Mouse (Mus musculus) left cerebral cortex, adult 9 months (tissue): ENCODE measurements around the gene Rfesd.
A peak's percentile ranks its signal among the peaks of the same experiment; 100 is the strongest.

Experiments
- DNase-seq, 2 experiments: peaks; one replicate each; pipeline ENCODE4 v3.0.0; 2022; ENCODE audit warnings: low spot score in 2 of 2

Gene Rfesd

DNA sequence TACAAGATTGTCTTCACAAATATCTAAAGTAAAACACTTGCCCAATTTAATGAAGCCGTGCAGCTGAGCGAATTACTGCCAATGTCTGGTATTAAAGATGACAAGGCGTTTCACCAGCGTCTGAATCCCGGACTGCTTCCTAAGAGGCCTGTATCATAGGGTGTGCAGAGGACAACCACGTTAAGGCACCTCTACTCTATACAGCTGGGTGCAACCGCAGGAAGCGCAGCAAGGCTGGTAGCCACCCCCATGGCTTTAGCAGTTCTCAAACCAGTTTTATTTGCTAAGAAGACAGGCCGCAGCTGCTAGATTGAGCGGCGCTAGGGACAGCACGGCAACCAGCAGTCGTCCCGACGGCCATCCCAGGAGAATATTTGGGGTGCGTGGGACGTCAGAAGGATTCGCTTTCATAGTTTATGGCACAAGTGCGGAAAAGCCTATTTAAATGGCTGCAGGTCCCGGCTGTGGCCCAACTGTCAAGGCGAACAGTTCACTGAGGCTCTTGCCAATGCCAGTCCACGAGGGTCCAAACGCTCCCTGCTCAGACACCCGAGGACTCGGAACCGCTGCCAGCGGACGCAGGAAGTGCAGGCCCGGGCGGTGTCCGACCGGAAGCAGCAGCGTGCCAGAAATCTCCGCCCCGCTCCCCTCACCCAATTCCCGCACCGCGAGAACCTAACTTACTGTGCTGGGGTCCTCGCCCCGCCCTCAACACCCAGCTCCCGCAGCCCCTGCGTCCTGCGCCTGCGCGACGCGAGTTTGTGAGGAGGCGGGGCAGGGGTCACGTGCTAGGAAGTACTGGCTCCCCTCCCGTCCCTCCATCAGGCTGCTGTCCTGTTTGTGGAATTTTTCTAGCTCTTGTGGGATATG is at the start of gene Rfesd:
Rfesd (minus strand) TSS at position 746 of the 870 bp plus-strand sequence.
- DNase-seq = peak; percentile 93 to 96

DNA sequence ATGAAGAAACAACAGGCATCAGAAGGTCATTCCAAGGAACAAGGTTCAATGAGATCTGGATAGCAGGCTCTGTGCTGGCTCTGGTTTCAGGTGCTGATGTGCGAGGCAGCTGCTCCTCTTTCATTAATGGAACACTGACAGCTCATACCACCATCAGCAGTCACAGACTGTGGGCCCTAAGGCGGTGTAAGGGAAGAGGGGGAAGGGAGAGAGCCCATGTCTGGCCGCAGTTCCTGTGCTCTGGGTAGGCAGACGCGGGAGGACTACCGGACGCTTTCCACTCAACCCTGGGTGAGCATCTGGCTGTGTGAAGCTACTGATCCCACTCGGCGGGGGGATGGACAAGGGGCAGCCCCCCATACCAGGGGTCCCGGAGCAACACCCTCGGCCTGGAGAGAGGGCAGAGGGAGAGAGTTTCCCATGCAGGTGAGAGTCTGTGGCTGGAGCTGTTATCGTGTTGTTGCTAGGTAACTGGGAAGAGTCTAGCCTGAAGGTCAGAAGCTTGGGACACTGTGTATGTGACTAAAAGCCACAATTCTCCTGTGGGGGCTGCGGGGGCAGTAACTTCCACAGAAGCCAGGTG is 45.9 kb upstream of the Rfesd start:
- DNase-seq = no peak

DNA sequence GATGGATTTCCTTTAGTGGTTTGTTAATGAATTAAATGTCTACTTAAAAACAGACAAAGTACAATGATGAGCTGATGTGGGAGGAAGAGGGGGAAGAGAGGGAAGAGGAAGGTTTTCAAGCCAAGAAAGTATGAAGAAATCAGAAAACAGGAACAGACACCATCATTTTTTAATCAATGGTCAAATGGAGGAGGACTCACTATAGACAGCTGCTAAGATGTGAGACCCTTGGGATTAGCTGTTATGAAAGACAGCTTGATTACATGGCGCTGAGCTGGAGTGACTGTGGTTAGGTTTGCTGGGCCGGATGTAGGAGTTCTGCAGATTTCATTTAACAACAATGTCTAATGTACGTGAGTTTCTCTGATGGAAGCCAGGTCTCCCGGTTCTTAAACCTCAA is 45.0 kb upstream of the Rfesd start:
- no peak for DNase-seq

DNA sequence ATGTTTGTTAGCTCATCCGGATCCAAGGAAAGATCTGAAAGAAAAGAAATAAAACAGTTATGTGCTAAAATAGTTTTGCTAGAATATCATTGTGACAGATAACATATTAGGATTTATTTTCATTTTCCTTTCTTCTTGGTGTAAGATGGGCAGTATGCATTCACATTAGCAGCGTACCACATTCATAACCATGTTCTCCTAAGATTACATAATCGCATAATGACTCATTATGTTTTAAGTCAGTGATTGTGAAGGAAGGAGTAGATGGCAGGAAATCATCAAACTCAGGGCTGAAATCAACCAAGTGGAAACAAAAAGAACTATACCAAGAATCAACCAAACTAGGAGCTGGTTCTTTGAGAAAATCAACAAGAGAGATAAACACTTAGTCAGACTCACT is 44.0 kb upstream of the Rfesd start:
- DNase-seq = no peak

DNA sequence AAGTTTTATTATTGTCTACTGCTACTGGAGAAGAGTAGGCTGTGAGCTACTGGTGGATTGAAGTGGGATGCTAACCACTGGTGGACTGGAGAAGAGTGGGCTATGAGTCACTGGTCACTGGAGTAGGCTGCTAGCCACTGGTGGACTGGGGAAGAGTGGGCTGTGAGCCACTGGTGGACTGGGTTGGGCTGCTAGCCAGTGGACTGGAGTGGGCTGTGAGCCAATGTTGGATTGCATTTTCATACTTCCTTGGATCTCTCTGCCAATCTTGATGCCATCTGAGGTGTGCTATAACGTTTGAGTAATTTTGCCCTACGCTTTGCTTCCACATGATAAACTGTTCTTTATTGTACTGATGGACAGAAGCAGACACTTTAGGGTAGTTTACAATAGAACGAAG is 43.6 kb upstream of the Rfesd start:
- no peak for DNase-seq

DNA sequence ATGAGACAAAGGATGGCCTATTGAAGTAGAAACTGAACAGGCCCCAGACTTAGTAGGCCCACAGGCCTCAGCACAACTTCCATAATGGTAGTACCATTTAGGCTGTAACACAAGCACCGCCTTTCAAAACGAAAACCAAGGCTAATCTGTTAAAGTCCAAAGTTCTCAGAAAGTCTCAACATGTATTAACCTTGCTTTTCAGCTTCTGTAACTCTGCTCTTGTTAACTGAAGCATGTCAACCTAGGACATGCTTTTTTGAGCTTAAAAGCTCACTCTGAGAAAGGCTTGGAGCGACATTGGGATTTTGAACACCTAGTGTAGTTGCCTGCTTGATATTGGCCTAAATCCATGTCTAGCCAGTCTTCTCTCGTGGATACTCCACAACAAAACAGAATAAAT is 41.1 kb upstream of the Rfesd start:
- no peak for DNase-seq

DNA sequence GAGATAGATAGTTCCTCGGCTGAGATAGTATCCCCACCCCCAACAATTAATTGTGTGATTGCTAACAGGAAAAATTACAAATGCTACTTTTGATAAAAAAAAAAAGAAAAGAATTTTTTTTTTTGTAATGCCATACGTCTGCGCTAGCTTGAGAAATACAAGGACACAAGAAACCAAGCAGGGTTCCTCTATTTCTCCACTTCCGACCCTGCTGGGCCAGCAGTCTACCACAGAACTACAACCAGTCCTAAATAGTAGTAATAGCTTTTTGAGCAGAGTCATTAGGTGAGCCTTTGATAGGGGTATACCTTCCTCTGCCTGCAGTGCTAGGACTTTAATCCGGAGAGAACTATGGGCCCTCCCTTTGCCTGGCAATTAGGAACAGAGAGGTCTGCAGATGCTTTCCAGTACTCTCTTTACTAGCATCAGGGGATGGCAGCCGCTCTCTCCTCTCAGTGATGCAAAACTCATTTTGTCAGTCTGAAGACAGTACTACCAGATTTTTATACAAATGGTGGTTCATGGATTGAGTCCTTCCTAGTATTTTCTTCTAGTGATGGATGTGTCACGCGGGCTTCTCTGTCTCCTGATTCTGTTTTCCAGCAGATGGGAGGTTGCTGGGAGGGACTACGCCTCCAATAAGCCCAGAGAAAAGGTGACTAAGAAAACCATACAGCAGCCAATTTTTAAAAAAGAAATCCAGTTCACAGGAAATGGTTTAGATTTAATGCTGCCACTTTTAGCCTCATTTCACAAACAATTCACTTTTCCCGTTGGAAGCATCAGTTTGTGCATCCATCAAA is 38.9 kb upstream of the Rfesd start:
- peak in 1 of 2 experiments; percentile 39 for DNase-seq

DNA sequence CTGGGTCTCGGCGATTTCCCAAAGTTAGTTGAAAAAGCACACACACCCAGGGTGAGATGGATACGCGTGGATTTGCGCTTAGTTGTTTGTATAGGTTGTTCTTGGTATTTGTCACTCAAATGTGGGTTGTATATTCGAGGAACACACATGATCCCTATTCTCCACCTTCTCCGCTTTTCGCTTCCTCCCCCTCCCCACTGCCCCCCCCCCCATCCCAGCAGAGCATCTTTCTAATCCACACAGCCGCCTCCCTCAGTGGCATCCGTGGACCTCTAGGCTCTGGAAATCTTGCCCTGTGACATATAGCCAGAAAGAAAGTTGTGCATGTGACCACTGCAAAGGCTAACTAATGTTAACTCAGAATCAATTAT is 38.4 kb upstream of the Rfesd start, which contains the start of gene Gpr150:
Gpr150 (minus strand) TSS at position 101 of the 371 bp plus-strand sequence.
- no peak for DNase-seq

DNA sequence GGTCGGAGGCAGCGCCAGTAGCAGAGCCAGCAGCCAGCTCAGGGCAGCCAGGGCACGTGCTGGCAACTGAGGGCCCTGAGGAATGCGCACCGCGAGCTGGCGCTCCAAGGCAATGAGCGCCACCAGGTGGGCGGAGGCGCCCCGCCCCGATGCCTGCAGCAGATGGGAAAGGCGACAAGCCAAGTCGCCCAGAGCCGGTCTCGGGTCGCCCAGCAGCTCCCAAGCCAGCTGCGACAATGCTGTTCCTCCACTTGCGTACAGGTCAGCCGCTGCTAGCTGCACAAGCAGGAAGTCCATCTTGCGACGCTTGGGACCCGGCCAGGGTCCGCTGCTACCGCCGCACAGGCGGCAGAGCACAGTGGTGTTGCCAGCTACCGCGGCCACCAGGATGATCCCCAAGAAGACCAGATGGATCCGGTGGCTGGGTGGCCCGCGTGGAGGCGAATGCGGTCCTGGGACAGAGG is 37.8 kb upstream of the Rfesd start:
- DNase-seq = peak; percentile 40 to 78

DNA sequence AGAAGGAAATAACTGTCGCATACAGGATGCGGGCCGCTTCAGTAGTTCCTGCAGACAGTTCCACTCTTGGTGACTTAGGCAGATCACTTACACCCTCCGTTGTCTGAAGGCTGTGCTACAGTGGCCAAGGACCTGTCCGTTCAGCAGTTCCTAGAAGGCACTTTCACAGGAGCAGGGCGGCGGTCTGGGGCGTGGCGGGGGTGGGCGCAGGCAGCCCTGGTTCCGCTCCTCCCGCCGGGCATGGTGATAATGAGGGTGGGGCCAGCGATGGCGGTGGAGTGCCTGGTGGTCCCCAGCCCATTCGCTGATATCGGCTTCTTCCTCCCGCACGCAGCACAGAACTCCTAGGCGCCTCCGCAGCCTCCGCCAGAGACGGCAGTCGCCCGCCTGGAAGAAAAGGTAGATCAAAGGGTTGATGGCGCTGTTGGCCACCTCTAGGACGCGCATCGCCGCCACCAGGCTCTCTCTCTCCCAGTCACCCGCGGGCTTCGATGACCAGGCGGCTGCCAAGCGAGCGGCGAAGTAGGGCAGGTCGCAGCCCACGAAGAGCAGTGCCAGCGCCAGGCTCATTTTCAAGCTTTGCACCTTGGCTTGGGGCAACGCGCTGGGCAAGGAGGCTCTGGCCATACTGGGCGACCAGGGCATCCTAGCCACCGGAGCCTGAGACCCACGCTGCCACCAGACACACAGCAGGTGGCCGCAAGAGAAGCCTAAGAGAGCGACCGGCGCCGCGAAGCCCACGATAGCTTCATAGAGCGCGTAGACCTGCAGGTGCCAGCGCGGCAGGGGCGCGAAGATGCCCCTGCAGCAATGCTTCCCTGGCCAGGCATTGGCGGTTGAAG is 37.1 kb upstream of the Rfesd start:
- DNase-seq = peak in 1 of 2 experiments; percentile 20

DNA sequence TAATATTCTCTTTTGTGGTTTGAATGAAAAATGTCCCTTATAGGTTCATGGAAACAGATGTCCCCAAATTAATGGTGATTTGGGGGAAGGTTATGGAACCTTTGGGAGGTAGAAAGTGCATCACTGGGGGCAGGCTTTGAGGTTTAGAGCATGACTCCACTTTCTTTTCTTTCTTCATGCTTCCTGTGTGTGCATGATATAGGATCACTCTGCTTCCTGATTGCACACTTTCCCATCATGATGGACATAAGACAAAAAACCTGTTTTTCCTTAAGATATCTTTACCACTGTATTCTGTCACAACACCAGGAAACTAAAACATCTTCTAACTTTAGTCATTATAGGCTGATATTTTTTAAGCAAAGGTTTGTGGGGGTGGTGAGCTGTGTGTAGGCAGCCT is 26.5 kb upstream of the Rfesd start:
- no peak for DNase-seq

DNA sequence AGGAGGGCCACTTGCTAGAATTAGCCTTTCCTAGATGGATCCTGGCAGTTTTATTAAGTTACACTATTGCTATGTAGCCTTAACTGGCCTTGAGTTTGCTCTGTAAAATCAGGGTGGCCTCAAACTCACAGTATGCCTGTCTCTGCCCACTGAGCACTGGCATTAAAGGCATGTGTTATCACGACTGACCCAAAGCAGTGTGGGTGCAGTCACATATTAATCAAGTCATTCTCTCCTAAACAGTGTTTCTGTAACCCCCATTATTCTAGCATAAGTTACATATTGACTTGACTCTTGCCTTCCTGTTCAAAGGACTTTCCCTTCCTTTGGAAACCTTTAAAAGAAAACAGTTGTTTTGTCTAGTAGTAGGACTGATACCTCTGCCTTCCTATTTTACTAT is 23.9 kb upstream of the Rfesd start:
- DNase-seq = no peak

DNA sequence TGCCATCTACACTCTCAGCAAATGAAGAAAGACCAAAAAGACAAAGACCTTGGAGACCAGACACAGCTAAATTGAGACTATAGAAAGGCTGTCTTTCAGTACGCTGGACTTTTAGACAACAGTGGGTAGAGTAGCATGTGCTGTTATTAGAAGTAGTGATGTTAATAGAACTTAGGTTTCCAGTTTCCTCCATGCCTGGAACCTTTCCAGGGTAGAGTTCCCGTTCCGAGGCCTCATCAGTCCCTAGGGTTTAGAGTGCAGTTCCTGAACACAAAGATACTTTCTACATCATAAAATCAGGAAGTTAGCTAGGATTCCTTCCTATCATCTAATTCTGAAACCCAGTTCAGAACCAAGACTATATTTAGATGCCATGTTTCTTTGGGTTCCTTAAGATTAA is 6.1 kb upstream of the Rfesd start:
- no peak for DNase-seq

DNA sequence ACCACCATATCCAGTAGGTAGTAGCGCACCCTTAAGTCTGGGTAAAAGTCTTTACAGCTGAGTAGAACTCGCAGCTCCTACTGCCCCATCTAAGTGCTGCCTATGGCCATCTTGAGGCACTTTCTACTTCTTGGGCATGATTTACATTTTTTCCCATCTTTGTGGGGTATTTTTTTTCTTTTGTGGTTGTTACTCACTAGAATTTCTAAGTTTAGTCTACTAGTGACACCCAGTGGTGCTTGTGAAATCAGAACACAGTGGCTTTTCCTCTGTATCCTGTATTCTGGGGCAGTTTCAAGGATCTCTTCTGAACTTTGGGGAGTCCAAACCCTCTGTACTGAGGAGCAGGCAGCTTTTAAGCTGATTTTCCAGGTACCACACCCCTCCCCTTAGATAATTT is 3.3 kb upstream of the Rfesd start:
- peak in 1 of 2 experiments; percentile 28 for DNase-seq

DNA sequence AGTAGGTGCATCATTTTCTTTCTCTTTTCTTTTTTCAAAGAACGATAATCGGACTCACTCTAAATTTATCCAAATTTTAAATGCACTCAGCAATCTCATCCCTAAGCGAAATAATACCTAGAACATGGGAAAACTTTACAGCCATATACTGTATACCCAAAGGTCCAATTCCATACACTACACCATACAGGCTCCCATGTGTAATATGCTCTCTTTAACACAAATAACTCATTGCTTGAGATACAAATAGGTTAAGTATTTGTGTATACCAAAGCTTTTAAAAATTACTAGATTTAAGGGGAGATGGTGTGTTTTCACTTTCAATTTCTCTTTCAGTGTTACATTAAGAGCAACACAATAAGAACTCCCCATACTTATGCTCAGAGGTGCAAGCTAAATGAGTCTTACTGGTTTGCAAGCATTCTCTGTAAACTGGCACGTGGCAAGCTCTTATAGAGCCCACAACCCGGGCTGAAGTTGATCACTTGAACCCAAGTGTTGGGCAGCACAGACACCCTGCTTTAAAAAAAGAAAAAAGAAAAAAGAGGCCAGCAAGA is 403 bp upstream of the Rfesd start:
- no peak for DNase-seq

DNA sequence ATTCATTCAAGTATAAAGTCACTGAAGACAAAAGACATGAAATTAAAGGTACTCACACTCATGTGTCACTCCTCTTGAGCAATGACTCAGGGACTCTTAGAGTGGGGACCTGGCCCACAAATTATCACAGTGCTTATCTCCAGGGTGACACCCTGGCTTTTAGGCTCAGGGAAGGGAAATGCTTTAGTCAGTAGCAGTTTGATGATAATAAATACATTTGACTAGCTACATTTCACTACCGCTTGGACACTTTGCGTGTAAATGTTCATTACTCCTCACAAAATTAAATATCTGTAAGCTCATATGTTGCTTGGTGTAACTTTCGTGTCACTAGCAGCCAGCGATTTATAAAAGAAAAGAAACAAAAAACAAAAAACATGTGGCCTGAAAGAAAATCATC is 1.1 kb downstream of the Rfesd start:
- no peak for DNase-seq

DNA sequence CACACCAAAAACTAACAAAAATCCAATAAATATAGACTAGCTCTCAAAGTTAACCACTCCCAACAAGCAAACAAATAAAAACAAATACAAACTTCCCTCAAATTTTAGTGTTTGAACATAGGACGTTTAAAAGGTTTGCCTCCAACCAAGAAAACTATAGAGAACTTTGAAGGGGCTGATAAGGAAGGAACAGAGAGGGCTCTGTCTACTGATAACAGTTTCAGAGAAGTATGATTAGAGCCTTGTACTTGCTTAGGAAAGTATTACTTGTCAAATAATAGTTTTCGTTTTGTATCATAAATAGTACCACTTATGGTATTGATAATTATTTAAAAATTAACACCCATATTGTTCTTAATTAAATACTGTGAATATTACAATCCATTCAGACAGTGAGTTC is 4.0 kb downstream of the Rfesd start:
- no peak for DNase-seq

DNA sequence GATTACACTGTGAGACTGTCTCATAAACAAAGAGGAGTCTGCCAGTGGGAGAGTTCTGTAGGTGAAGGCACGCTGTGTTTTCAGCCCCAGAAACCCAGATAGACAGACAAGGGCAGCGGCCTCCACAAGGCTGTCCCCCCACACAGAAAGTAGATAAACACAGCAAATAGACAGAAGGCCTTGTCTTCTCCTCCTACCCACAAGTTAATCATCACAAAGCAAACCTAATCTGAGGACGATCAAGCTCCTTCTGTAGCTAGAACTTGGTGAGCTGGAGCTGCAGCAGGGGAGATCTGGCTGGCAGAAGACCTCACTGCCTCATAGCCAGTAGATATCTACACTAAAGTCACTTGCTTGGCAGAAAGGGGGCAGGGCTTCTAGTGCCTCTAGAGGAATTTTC is 15.2 kb downstream of the Rfesd start:
- no peak for DNase-seq

DNA sequence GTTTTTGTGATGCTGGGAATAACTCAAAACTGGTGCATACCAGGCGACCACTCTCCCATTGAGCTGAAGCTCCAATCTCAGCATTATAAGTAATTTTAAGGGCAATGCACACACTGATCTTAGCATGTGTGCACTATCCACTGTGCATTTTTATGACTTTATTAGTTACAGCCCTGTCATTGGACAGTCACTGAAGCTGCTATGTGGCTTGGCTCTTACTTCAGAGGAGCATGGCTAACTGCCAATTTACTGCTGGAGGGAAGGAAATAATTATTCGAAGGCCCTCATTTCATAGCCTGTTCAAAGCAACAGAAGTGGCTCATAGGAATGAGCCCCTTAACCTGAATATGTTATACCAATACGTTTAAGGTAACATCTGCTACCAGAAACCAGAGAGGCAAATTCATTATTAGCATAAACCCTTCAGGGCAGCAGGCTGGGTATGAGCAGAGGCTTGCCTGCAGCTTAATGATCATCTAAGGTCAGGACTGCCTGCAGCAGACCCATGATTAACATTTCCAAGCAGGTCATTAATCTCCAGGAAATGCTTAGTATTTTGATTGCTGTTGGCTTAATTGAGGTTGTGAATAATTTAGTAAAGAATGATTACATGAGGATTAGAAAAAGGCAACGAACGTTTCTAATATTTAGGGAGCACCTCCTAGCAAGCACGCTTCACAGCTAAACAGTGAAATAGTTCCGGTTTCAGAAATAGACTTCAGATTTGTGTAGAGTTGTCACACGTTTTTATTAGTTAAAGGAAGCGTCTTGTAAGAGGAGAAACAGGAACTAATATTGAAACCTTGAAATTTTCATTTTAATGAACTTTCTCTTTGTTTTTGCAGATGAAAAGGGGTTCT is 26.1 kb downstream of the Rfesd start:
- no peak for DNase-seq

DNA sequence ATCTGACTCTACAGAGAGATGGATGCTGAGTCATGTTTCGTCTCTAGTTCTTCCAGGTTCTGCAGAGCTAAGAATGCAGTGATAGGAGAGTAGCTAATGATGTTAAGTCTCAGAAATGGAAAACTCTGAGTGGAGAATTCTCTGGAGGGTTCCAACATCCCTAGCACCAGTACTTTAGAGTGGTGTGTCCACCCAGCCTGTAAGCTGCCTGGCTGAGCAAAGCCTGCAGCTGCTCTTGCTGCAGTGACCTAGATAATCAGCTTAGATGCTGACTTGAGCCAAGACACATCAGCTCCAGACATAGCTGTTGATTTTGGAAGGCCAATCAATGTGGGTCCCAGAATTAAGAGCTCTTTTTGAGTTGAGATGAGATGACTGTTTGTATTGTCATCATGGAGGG is 30.4 kb downstream of the Rfesd start:
- no peak for DNase-seq
